Mouse (Mus musculus) activated CD4-positive, CD25-positive, alpha-beta regulatory T cell (primary cell): ENCODE results near the gene Kcnj9. TPM values are rescaled to one million over a fixed set of nuclear protein-coding genes. Genes with fewer than 3 reads are reported as not detected.

Experiments
- polyA plus RNA-seq, 2 experiments: library from polyadenylated mRNA; unstranded; fragments of 100-300 nt; shearing (Covaris generic); gene quantifications; one replicate each; pipeline ENCODE4 v1.2.1; 2017

Gene Kcnj9
- polyA plus RNA-seq: not detected

GRCm38 (mm10) chr1:172329131-172329530 is at the start of gene Kcnj9:
Gene Kcnj9 (minus strand): TSS chr1:172329318.

DNA sequence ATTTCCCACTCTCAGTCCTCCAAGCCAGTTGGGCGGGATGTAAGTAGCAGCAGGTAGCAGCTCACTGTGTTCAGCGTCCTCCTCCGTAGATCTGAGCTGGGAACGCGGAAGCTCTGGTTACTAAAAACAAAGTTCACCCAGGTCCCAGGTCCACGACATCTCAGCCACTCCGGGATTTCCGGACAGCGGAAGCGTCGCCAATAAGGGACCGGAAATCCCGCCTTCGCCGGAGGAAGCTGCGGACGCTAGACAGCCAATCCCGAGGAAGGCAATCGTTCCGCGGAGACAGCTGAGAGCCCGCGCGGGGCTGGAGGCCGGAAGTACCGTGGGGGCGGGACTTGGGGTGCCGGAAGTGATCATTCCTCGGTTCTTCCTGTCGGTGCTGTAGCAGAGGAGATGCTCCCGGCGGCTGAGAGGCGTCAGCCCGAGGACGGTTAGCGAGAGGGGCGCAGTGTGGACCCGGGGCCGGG is 47.1 kb upstream of the Kcnj9 start, which contains the start of gene Pigm:
Gene Pigm (plus strand): TSS at position 349 of the 470 bp plus-strand sequence.

GRCm38 (mm10) chr1:172340729-172341321 is 11.7 kb upstream of the Kcnj9 start, which contains the start of gene Kcnj10:
Gene Kcnj10 (plus strand): TSS chr1:172341210.

DNA sequence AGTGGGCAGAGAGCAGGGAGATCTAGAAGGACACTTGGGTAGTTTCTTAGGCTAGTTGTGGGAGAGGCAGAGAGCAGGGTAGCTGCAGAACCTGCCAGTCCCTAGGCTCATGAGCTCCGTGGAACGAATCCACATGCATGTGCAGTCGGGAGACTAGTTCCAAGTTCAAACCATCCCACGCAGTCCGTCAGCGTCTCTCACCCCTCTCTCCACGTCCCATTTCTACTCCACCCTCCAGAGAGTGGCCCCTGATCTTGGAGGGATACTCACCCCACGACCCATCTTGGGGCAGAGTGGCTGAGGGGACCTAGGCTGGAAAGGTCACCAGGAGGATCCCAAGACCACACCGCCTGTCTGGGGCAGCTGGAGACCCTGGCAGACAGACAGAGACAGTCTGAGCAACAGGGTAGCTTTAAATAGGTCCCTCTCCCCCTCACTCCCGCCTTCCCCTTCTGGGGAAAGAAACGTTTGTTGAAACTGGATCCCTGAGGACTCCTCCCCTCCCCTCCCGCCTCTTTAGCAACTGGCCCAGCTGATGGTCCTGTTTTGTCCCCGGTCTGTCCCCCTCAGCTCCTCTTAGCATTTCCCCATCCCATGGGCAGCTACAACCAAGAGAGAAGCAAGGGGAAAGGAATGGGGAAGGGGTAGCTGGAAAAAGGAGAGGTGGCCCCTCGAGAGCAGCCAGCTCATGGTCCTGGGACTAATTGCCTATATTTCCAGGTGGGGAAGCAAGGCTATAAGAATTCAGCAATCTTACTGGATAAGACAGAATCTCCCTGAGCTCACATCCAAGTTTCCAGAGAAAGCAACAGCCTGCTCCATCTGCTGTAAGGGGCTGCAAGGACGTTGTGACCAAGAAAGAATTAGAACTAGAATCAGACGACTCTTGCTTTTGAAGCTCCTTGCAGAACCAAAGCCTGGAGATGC is 31.2 kb downstream of the Kcnj9 start, which contains the start of gene Atp1a2:
Gene Atp1a2 (minus strand): TSS at position 454 of the 927 bp plus-strand sequence.

Other genes starting within 250 kb of the Kcnj9 start
- gene Copa, start 246.8 kb downstream of the Kcnj9 start, polyA plus RNA-seq: 100 to 1,000 TPM; 141 to 203 TPM
- gene Ncstn, start 246.5 kb downstream of the Kcnj9 start, polyA plus RNA-seq: 100 to 1,000 TPM in 1 of 2 experiments, 10 to 100 TPM in 1; 99.5 to 121 TPM
- gene Pex19, start 202.6 kb downstream of the Kcnj9 start, polyA plus RNA-seq: 10 to 100 TPM; 58.1 to 61.7 TPM
- gene Dcaf8, start 181.2 kb downstream of the Kcnj9 start, polyA plus RNA-seq: 100 to 1,000 TPM; 103 to 111 TPM
- gene Pea15a, start 122.5 kb downstream of the Kcnj9 start, polyA plus RNA-seq: 10 to 100 TPM; 40.7 to 73.2 TPM
- not detected for gene Casq1, start 109.5 kb downstream of the Kcnj9 start, polyA plus RNA-seq
- not detected for gene Atp1a4, start 70.9 kb downstream of the Kcnj9 start, polyA plus RNA-seq
- 10 to 100 TPM; 15.4 to 31.1 TPM for gene Igsf8, start 67.7 kb downstream of the Kcnj9 start, polyA plus RNA-seq
- gene Atp1a2, start 31.3 kb downstream of the Kcnj9 start, polyA plus RNA-seq: under 1 TPM; 0.17 to 0.42 TPM
- not detected for gene Kcnj10, start 11.9 kb upstream of the Kcnj9 start, polyA plus RNA-seq
- 1 to 10 TPM; 6.4 to 6.8 TPM for gene Pigm, start 47.2 kb upstream of the Kcnj9 start, polyA plus RNA-seq
- not detected for gene Slamf9, start 146.0 kb upstream of the Kcnj9 start, polyA plus RNA-seq
- under 1 TPM; 0.18 to 0.48 TPM for gene Igsf9, start 152.5 kb upstream of the Kcnj9 start, polyA plus RNA-seq
- 100 to 1,000 TPM; 173 to 356 TPM for gene Tagln2, start 170.7 kb upstream of the Kcnj9 start, polyA plus RNA-seq
- 1 to 10 TPM in 1 of 2 experiments, under 1 TPM in 1; 0.21 to 1.2 TPM for gene Cfap45, start 191.5 kb upstream of the Kcnj9 start, polyA plus RNA-seq
- gene Vsig8, start 226.6 kb upstream of the Kcnj9 start, polyA plus RNA-seq: not detected